Mouse (Mus musculus): ENCODE results near the gene Tmem211. TPM values are rescaled to one million over a fixed set of nuclear protein-coding genes. Genes with fewer than 3 reads are reported as not detected.

The Tmem211 gene
- polyA plus RNA-seq, 1 experiment from 2014 or later = not detected

GRCm38 (mm10) chr5:113250806-113251205 is 24.1 kb downstream of the Tmem211 start:
- 94% methylated on average over 11 of the region's 11 CpGs for WGBS
- Histone ChIP-seq H3K36me3 (ENCODE audit: insufficient read depth, low read length) (no peaks in the 10 kb centered on the region), H3K9me3 (ENCODE audit: low read length) (no peaks in the 10 kb centered on the region), H3K27me3 (replicated peaks; ENCODE audit: insufficient read depth, low read length) (no peaks in the 10 kb centered on the region), H3K4me1 (ENCODE audit: insufficient read depth, low read depth, low read length) (no peaks in the 10 kb centered on the region), H3K9ac (replicated peaks; ENCODE audit: low read depth) (no peak overlapping the region), H3K27ac (ENCODE audit: low read length) (no peak overlapping the region), H3K4me2 (replicated peaks; ENCODE audit: low read depth, low read length) (no peak overlapping the region), H3K4me3 (ENCODE audit: low read depth, low read length) (no peak overlapping the region)
- no peak for ATAC-seq
- TF ChIP-seq EP300 (IDR thresholded peaks at IDR 0.05) (no peak), CTCF (IDR thresholded peaks at IDR 0.05) (no peak)
- no peak for DNase-seq (ENCODE audit: low spot score)

- DNase-seq (ENCODE audit: low spot score) (no peak), ATAC-seq (no peak)
- Histone ChIP-seq H3K36me3 (ENCODE audit: insufficient read depth, low read length) (no peaks in the 10 kb centered on the region), H3K9ac (replicated peaks; ENCODE audit: low read depth) (no peak overlapping the region), H3K27ac (ENCODE audit: low read length) (no peak overlapping the region), H3K9me3 (ENCODE audit: low read length) (no peaks in the 10 kb centered on the region), H3K27me3 (replicated peaks; ENCODE audit: insufficient read depth, low read length) (no peaks in the 10 kb centered on the region), H3K4me2 (replicated peaks; ENCODE audit: low read depth, low read length) (no peak overlapping the region), H3K4me1 (ENCODE audit: insufficient read depth, low read depth, low read length) (no peaks in the 10 kb centered on the region), H3K4me3 (ENCODE audit: low read depth, low read length) (no peak overlapping the region)
- TF ChIP-seq EP300 (IDR thresholded peaks at IDR 0.05) (no peak), CTCF (IDR thresholded peaks at IDR 0.05) (no peak)
- 85% methylated on average over 8 of the region's 8 CpGs for WGBS
Measured at GRCm38 (mm10) chr5:113265637-113266036, 38.9 kb downstream of the Tmem211 start.

- Histone ChIP-seq H3K27me3 (replicated peaks; ENCODE audit: insufficient read depth, low read length) (no peaks in the 10 kb centered on the region), H3K9me3 (ENCODE audit: low read length) (no peaks in the 10 kb centered on the region), H3K4me2 (replicated peaks; ENCODE audit: low read depth, low read length) (no peak overlapping the region), H3K27ac (ENCODE audit: low read length) (no peak overlapping the region), H3K36me3 (ENCODE audit: insufficient read depth, low read length) (no peaks in the 10 kb centered on the region), H3K4me3 (ENCODE audit: low read depth, low read length) (no peak overlapping the region), H3K4me1 (ENCODE audit: insufficient read depth, low read depth, low read length) (no peaks in the 10 kb centered on the region), H3K9ac (replicated peaks; ENCODE audit: low read depth) (no peak overlapping the region)
- ATAC-seq = no peak
- TF ChIP-seq CTCF (IDR thresholded peaks at IDR 0.05) = no peak
- no peak for DNase-seq (ENCODE audit: low spot score)
Measured at GRCm38 (mm10) chr5:113268246-113268645, 41.5 kb downstream of the Tmem211 start.

- Histone ChIP-seq H3K36me3 (ENCODE audit: insufficient read depth, low read length) (no peaks in the 10 kb centered on the region), H3K27ac (ENCODE audit: low read length) (no peak overlapping the region), H3K27me3 (replicated peaks; ENCODE audit: insufficient read depth, low read length) (no peaks in the 10 kb centered on the region), H3K9me3 (ENCODE audit: low read length) (no peaks in the 10 kb centered on the region), H3K4me2 (replicated peaks; ENCODE audit: low read depth, low read length) (no peak overlapping the region), H3K4me1 (ENCODE audit: insufficient read depth, low read depth, low read length) (no peaks in the 10 kb centered on the region), H3K9ac (replicated peaks; ENCODE audit: low read depth) (no peak overlapping the region), H3K4me3 (ENCODE audit: low read depth, low read length) (no peak overlapping the region)
- 76% methylated on average over 3 of the region's 3 CpGs for WGBS
- no peak for TF ChIP-seq EP300 (IDR thresholded peaks at IDR 0.05)
- peak; percentile 26; the same call in 1 of the 2 replicates for TF ChIP-seq CTCF (IDR thresholded peaks at IDR 0.05)
- DNase-seq (ENCODE audit: low spot score) (no peak), ATAC-seq (no peak)
Measured at GRCm38 (mm10) chr5:113270043-113270442, 43.3 kb downstream of the Tmem211 start.

- ATAC-seq = no peak
- no peak for DNase-seq (ENCODE audit: low spot score)
- Histone ChIP-seq H3K4me2 (replicated peaks; ENCODE audit: low read depth, low read length) (no peak overlapping the region), H3K4me1 (ENCODE audit: insufficient read depth, low read depth, low read length) (no peaks in the 10 kb centered on the region), H3K4me3 (ENCODE audit: low read depth, low read length) (no peak overlapping the region), H3K9me3 (ENCODE audit: low read length) (no peaks in the 10 kb centered on the region), H3K27me3 (replicated peaks; ENCODE audit: insufficient read depth, low read length) (no peaks in the 10 kb centered on the region), H3K9ac (replicated peaks; ENCODE audit: low read depth) (no peak overlapping the region), H3K36me3 (ENCODE audit: insufficient read depth, low read length) (no peaks in the 10 kb centered on the region), H3K27ac (ENCODE audit: low read length) (no peak overlapping the region)
- TF ChIP-seq EP300 (IDR thresholded peaks at IDR 0.05) (no peak), CTCF (IDR thresholded peaks at IDR 0.05) (no peak)
- WGBS = 55% methylated on average over 11 of the region's 11 CpGs
Measured at GRCm38 (mm10) chr5:113271207-113271811, 44.6 kb downstream of the Tmem211 start.

GRCm38 (mm10) chr5:113275839-113276238 is 49.1 kb downstream of the Tmem211 start:
- Histone ChIP-seq H3K4me3 (ENCODE audit: low read depth, low read length) (no peak overlapping the region), H3K9ac (replicated peaks; ENCODE audit: low read depth) (no peak overlapping the region), H3K4me2 (replicated peaks; ENCODE audit: low read depth, low read length) (no peak overlapping the region), H3K27ac (ENCODE audit: low read length) (no peak overlapping the region), H3K9me3 (ENCODE audit: low read length) (no peaks in the 10 kb centered on the region), H3K27me3 (replicated peaks; ENCODE audit: insufficient read depth, low read length) (no peaks in the 10 kb centered on the region), H3K4me1 (ENCODE audit: insufficient read depth, low read depth, low read length) (no peaks in the 10 kb centered on the region), H3K36me3 (ENCODE audit: insufficient read depth, low read length) (no peaks in the 10 kb centered on the region)
- no peak for ATAC-seq
- DNase-seq (ENCODE audit: low spot score) = no peak
- TF ChIP-seq EP300 (IDR thresholded peaks at IDR 0.05) (no peak), CTCF (IDR thresholded peaks at IDR 0.05) (no peak)
- 70% methylated on average over 10 of the region's 10 CpGs for whole genome bisulfite sequencing
